Mouse (Mus musculus): ENCODE measurements around the gene Per1.

Per1 gene

GRCm38 (mm10) chr11:69114621-69115020 lies 19.6 kb downstream of the Per1 start:
- in situ Hi-C loops (cut with MboI): no loop called here

GRCm38 (mm10) chr11:69116843-69117242 lies 21.8 kb downstream of the Per1 start:
- in situ Hi-C loops (cut with MboI): no loop called here

DNA sequence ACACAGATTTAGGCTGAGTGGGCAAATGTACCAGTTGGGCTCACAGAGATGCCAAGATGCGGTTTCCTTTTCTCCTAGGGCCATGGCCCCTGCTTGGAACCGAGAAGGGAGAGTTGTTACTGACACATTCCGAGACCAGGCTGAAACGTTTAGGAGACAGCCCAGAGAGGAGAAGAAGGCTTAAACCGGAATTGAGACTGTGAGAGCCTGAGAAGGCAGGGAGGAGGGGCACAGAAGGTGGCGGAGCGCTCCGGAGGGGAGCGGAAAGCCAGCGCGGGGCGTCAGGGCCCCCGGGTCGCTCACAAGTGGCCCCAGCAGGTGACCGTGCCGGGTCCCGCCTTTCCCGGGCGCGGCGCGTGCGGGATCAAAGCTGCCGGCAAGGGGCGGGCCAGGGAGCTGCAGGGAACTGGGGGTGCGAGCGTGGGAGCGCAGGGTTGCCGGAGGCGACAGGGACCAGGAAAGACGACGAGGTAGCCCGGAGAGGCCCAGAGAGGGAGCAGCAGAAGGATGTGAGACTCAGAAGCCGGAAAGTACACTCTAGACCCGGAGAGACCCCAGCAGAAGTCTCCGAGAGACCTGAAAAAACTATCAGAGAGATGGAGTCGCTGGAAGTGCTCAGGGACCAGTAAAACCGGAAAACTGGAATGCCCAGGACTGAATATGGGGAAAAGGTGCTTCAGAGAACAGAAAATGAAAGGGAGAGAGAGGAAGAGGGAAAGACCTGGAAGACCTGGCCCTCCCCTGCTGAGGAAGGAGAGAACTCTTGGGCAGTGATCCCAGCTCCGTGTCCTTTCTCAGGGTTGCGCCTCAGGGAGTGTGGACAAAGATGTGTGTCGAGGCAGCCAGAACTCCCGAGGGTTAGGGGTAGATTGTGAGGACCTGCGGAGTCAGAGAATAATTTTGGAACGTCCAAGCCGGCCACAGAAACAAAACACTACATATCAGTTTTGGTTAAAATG lies 23.0 kb downstream of the Per1 start:
- in situ Hi-C loops (cut with MboI): no loop called here

GRCm38 (mm10) chr11:69118765-69119164 lies 23.7 kb downstream of the Per1 start:
- in situ Hi-C loops (cut with MboI): no loop called here

- in situ Hi-C loops (cut with MboI): loop anchor here (5.0 to 10.0 kb wide), 2 partner anchors 57 to 215 kb away; partner anchors contain the start of gene Rpl26
Observed at GRCm38 (mm10) chr11:69119446-69120155, 24.6 kb downstream of the Per1 start.

DNA sequence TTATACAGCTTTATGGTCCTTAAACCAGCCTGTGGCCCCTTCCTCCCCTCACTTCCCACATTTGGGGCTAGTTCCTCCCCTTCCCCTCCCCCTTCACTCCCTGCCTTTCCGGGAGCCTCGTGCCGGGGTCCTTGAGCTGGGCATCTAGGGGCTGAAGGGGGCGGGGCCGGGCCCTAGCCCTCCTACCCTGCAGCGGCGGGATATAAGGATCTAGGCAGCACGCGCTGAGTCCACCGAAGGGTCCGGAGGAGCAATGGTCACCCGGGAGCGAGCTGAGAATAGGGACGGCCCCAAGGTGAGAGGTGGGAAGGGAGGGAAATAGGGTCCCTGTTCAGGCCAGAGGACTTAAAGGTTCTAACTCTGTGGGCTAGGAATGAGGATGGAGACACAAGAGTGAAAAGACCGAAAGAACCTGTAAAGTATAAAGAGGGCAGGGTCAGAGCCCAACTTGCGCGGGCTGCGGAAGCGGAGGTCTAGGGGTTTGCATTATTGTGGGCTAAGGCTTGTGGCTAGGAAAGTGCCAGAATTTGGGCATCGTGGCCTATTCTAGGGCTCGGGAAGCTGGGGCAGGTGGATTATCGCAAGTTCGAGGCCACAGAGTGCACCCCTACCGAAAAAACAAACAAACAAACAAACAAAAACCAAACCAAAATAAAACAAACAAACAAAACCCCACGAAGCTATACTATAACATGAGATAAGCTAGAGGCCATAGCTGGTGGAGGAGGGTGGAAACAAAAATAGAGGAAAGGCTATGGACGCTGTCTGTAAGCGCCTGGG lies 25.4 kb downstream of the Per1 start, which contains the start of gene Hes7:
Gene Hes7, plus strand, starts transcription at position 184 of the 780 bp plus-strand sequence.
- in situ Hi-C loops (cut with MboI): loop anchor here (5.0 to 10.0 kb wide), 2 partner anchors 58 to 216 kb away; partner anchors contain the start of gene Rpl26

DNA sequence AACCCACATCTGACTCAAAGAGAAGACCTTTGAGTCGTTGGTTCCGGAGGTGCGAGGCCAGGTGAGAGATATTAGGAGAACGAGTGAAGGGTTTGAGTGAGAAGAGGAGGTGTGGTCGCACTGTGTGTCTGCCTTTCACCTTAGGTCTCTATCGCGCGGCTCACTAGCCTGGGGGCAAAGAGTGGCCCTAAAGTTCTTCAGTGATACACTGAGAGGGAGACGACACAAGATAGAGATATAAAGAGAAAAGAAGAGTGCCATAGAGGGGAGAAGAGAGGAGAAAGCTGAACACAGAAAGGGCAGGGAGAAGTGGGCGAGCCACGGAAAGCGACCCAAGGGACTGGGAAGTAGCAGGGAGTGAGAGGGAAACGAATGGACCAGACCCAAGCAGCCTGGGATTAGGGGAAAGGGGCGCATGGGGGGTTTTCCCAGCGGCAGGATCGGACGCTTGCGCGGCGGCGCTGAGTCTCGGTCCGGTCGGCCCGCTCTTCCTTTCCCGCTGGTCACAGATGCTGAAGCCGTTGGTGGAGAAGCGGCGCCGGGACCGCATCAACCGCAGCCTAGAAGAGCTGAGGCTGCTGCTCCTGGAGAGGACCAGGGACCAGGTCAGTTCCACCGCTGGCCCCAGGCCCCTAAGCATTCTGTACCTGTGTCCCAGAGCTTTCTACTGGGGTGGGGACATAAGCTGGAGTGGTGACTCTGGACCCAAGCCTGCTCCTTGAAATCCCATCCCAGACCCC lies 26.2 kb downstream of the Per1 start:
- in situ Hi-C loops (cut with MboI): loop anchor here (5.0 to 10.0 kb wide), 2 partner anchors 59 to 216 kb away; partner anchors contain the start of gene Rpl26

- in situ Hi-C loops (cut with MboI): loop anchor here (5.0 to 10.0 kb wide), 2 partner anchors 60 to 217 kb away; partner anchors contain the start of gene Rpl26
Observed at GRCm38 (mm10) chr11:69121741-69122335, 26.8 kb downstream of the Per1 start.

GRCm38 (mm10) chr11:69122336-69122951 lies 27.4 kb downstream of the Per1 start, which contains the start of gene 9130213A22Rik:
TSS of gene 9130213A22Rik (minus strand) at chr11:69122589.
- in situ Hi-C loops (cut with MboI): loop anchor here (5.0 to 10.0 kb wide), 2 partner anchors 60 to 218 kb away; partner anchors contain the start of gene Rpl26

GRCm38 (mm10) chr11:69123056-69123692 lies 28.2 kb downstream of the Per1 start:
- in situ Hi-C loops (cut with MboI): loop anchor here (5.0 to 10.0 kb wide), 2 partner anchors 61 to 218 kb away; partner anchors contain the start of gene Rpl26

- in situ Hi-C loops (cut with MboI): loop anchor here (5.0 to 10.0 kb wide), 2 partner anchors 62 to 219 kb away; partner anchors contain the start of gene Rpl26
Observed at GRCm38 (mm10) chr11:69123693-69124497, 28.9 kb downstream of the Per1 start.

DNA sequence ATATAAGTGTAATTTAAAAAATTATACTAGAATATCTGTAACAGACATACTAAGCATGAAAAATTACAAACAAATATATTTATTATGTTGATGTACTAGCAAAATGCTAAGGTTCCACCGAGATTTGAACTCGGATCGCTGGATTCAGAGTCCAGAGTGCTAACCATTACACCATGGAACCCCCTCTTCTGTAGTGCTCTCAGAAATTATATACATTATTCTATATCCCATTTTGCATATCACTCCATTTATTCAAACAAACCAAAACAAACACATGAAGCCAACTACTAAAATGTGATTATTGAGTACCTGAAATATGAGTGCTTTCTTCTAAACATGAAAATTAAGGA lies 29.5 kb downstream of the Per1 start:
- in situ Hi-C loops (cut with MboI): loop anchor here (5.0 to 10.0 kb wide), 2 partner anchors 62 to 220 kb away; partner anchors contain the start of gene Rpl26

DNA sequence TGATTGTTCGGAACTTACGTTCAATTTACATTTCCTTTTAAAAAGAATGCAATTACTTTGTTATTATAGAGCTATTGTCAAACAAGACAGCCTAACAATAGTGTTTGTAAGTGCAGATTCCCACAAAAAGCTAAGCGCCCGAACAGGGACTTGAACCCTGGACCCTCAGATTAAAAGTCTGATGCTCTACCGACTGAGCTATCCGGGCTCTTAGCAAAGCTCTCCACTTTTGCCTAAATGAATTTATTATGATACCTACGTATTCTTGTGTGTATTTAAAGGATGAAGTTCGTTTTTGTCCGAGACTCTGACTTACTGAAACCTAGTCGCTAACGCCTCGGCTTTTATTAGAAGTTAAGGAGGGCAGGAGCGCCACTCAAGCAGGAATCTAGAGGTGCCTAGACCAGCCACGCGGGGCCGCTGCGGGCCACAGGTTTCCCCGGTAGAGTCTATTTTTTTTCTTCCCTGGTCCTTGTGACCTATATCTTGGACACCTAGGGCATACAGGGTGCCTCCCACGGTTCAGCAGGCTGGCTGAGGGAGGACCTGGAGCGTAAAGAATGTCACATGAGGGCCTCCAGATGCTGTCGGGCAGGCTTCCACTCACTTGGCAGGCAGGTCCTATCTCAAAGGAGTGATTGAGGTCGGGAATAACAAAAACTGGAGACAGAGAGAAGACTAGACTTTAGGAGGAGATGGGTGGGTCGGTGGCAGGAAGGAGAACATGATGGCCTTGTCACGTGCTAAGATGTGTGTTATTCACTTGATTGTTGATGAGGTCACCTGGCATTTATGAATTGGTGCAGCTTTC lies 30.2 kb downstream of the Per1 start:
- in situ Hi-C loops (cut with MboI): loop anchor here (10.0 kb wide), 1 partner anchor 220 kb away; the partner anchor contains the start of gene Rpl26

DNA sequence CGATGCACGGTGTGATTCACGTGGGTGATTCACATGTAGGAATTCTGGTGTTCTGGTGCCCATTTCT lies 30.7 kb downstream of the Per1 start, which contains the start of gene Aloxe3:
Gene Aloxe3, plus strand, starts transcription at position 45 of the 67 bp plus-strand sequence.
- in situ Hi-C loops (cut with MboI): loop anchor here (10.0 kb wide), 1 partner anchor 221 kb away; the partner anchor contains the start of gene Rpl26

DNA sequence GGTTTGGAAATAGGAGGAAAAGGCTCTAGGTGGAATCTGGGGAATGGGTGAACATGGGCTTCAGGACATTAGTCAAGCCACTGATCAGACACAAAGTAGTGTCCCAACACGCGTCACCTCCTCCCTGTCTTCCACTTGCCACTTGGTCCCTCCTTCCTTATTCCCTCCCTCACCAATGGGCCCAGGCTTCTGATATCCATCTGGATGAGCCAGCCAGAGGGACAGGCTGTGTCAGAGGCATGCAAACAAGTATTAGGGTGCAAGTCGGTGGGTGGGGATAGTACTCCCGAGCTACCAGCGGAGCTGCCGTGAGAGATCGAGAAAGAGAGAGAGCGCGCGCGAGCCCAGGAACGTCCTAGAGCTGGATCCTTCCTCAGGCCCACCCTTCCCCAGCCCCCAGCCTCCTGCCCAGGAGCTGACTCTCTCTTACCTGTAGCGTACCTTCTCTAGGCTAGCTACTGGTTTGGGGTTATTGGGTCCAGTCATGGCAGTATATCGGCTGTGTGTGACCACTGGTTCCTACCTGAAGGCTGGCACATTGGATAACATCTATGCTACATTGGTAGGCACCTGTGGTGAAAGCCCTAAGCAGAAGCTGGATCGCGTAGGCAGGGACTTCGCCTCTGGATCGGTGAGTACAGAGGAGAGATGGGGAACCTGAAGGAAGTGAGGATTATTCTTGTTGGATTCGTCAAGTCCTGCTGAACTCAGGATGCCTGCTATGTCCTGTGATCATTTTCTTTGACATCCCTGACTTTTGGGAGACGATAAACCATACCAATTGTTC lies 31.1 kb downstream of the Per1 start:
- in situ Hi-C loops (cut with MboI): loop anchor here (10.0 kb wide), 1 partner anchor 221 kb away; the partner anchor contains the start of gene Rpl26

GRCm38 (mm10) chr11:69126706-69127095 lies 31.7 kb downstream of the Per1 start:
- in situ Hi-C loops (cut with MboI): loop anchor here (10.0 kb wide), 1 partner anchor 222 kb away; the partner anchor contains the start of gene Rpl26
